Mouse (Mus musculus) lung, postnatal 0 days (tissue): ENCODE measurements around the gene Erc1.

ENCODE experiments used
- CTCF ChIP-seq: IDR thresholded peaks from 2 replicates; pipeline ENCODE4 v1.5.1; 2016; ENCODE audit warnings: antibody characterized with exemption, mild to moderate bottlenecking
- EP300 ChIP-seq: IDR thresholded peaks from 2 replicates; pipeline ENCODE4 v1.6.1; 2016; ENCODE audit warnings: antibody characterized with exemption, mild to moderate bottlenecking, control low read depth

DNA sequence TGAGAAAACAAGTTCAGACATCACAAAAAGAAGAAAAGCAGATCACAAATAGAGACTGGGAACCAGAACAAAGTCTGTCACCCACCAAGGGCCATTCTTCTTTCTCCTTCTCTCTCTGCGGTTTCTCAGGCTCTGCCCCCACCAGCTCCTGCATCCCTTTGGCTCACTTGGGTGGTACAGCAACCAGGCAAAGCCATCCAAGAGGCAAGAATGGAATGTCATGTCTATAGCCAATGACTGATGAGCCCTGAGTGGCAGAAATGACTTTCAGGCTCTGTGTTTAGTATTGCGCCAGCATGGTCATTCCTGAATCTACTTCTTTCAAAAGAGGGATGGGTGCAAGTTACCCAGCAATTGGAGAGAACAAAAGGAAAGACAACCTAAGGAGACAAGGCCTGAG, 257.1 kb downstream of the Erc1 start:
- TF ChIP-seq CTCF (no peak), EP300 (no peak)
